Mouse (Mus musculus) adrenal gland, postnatal 36 days (tissue): ENCODE data around the gene Eef1akmt1. TPM values are rescaled to one million over a fixed set of nuclear protein-coding genes. Genes with fewer than 3 reads are reported as not detected.

ENCODE experiments used
- DNase-seq, 2 experiments: peaks; one replicate each; pipeline ENCODE4 v3.0.0; 2021; ENCODE audit warnings: mixed read lengths in 1 of 2
- long read RNA-seq, 2 experiments: library from polyadenylated mRNA; stranded (forward); transcript quantifications; one replicate each; pipeline ENCODE4 v2.0.0; 2021; ENCODE audit warnings: borderline sequencing depth in 2 of 2
- total RNA-seq, 2 experiments: library from RNA; stranded (reverse); gene quantifications; 2 replicates each; pipeline ENCODE4 v1.2.3; 2021

Eef1akmt1 gene
- 10 to 100 TPM; 26.4 to 27.5 TPM for total RNA-seq
- long read RNA-seq, experiment 1, transcript Eef1akmt1-201 (5 exons, 880 nt) = major isoform, 34 of 38 reads
- long read RNA-seq, experiment 1, partial matches to known transcripts = 1 of 38 reads
- long read RNA-seq, experiment 1, other reads (novel, unspliced or antisense) = 3 of 38 reads
- long read RNA-seq, experiment 2, transcript Eef1akmt1-201 (5 exons, 880 nt) = major isoform, 11 of 16 reads
- long read RNA-seq, experiment 2, partial matches to known transcripts = 4 of 16 reads
- long read RNA-seq, experiment 2, other reads (novel, unspliced or antisense) = 1 of 16 reads

- peak; percentile 98 to 99 for DNase-seq
These were observed at the start of gene Eef1akmt1 for GRCm38 (mm10) chr14:57571155-57572133. Gene Eef1akmt1 (minus strand): TSS chr14:57571612.

DNA sequence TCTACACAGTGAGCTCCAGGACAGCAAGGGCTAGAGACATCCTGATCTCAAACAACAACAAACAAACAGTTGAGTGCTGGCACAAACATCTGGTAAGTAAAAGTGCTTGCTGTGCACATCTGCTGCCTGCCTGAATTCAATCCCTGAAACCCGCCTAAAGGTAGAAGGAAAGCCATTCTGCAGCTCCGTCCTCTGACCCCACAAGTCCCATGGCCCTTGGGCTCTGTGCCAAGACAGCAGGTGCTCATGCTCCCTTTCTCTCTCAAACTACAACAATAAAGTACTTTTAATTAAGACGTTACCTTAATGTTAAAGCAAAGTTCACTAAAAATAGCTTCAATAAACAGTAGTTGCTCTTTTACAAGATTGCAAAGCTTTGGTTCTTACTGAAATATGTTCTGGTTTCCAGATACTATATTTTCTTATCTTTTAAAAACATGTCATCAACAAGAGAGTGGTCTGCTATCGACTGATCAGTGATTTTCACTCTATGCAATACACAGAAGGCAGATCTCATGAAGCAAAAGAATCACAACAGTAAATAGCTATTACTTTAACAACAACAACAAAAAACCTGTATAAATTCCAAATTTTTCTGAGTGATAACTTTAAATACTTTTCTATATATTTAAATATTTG is 49.3 kb upstream of the Eef1akmt1 start:
- DNase-seq = no peak

GRCm38 (mm10) chr14:57619487-57619886 is 48.1 kb upstream of the Eef1akmt1 start:
- DNase-seq = peak in 1 of 2 experiments; percentile 54

DNA sequence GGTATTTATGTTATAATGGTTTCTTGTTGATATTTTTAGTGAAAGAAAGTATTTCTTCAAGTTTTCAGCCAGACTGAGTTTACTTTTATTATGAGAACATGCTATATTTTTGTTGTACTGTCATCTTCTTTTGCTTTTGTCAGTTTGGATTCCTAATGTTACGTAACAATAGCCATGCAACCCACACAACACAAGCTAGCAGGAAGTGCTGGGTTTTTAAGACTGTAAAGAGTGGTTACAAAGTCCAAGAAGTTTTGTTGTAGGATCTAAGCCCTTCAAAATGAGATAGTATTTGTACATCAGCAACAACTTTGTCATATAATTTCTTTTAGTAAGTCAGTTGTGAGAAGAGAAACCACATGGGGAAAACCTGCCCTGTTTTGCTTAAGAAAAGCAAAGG is 46.3 kb upstream of the Eef1akmt1 start:
- DNase-seq = no peak

- peak in 1 of 2 experiments; percentile 20 for DNase-seq
These were observed 45.0 kb upstream of the Eef1akmt1 start for GRCm38 (mm10) chr14:57616339-57616965.

- no peak for DNase-seq
These were observed 44.4 kb upstream of the Eef1akmt1 start for GRCm38 (mm10) chr14:57615828-57616227.

- no peak for DNase-seq
These were observed 39.6 kb upstream of the Eef1akmt1 start for GRCm38 (mm10) chr14:57611034-57611433.

DNA sequence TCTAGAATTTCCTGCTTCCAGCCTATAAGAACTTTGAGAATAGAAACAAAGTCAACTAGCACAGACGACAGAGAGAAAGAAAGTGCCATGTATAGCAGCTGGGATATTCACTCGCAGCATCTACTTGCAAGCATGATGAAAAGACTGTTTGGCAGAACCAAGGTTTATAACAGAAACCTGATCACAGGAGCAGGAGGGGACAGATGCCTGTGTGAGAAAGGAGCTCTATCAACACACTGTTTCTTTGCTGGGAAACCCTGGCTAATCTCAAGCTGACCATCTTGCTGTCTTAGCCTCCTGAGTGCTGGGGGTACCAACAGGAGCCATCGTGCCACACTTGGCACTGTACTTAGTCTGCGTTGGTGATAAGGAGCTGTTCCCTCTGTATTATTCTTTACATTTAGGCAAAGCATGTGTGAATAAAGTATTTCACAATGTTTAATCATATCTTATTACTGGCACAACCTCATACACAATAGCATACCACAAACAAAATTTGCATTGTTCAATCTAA is 38.5 kb upstream of the Eef1akmt1 start:
- DNase-seq = no peak

- DNase-seq = peak; percentile 96 to 98
These were observed 36.1 kb upstream of the Eef1akmt1 start for GRCm38 (mm10) chr14:57607500-57607899.

DNA sequence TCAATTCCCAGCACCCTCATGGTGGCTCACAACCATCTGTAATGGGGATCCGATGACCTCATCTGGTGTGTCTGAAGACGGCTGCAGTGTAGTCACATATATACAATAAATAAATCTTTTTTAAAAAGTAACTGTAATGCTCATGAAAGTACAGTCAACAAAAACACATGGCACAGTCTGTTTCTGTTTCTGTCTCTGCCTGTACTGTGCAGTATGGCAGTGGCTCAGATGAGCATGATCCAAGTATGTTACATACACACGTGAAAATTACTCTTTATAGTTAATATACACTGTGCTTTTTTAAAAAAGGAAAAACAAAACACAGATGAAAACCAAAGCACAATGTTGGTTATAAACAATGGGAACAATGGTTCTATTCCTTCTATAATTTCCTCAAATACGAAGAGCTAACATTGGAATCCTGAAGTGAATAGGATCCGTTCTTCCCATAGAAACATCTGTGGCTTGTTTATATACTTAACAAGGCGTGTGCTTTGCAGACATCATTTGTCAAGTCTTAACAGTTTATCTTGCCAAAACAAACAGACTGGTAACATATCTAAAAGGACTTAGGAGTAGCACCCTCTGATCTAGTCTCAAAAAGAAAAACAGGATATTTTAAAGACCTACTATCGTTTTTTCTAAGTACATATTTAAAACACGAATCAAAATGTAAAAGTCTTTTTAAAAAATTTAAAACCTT is 35.4 kb upstream of the Eef1akmt1 start:
- DNase-seq = no peak

GRCm38 (mm10) chr14:57593279-57593678 is 21.9 kb upstream of the Eef1akmt1 start:
- no peak for DNase-seq

- no peak for DNase-seq
These were observed 20.4 kb upstream of the Eef1akmt1 start for GRCm38 (mm10) chr14:57591830-57592229.

- no peak for DNase-seq
These were observed 5.1 kb upstream of the Eef1akmt1 start for GRCm38 (mm10) chr14:57576364-57577060.

DNA sequence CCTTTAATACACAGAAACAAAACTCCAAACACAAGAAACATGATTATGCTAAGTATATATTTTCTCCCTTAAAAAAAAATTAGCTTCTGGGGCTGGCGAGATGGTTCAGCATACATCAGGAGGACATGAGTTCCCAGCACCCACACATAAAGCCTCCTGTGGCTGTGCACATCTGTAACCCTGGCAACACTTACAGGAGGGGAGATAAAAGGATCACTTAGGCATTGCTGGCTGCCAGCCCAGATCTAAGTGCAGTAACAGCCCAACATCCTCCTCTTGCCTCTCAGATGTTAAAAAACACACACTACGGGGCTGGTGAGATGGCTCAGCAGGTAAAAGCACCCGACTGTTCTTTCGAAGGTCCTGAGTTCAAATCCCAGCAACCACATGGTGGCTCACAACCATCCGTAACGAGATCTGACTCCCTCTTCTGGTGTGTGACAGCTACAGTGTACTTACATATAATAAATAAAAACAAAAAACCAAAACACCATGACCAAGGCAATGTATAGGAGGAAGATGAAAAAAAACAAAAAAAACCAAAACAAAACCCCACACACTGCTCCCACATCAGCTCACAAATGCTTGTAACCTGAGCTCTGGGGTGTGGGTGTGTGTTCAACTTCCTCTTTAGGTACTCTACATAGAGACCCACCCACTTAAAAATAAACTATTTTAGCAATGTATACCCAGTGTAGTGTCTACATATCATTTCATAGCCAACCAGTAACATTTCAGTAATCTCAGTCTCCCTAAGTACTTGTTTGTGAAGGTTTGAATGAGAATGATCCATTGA is 3.6 kb upstream of the Eef1akmt1 start:
- no peak for DNase-seq

- DNase-seq = no peak
These were observed 5.8 kb downstream of the Eef1akmt1 start for GRCm38 (mm10) chr14:57565626-57566025.

DNA sequence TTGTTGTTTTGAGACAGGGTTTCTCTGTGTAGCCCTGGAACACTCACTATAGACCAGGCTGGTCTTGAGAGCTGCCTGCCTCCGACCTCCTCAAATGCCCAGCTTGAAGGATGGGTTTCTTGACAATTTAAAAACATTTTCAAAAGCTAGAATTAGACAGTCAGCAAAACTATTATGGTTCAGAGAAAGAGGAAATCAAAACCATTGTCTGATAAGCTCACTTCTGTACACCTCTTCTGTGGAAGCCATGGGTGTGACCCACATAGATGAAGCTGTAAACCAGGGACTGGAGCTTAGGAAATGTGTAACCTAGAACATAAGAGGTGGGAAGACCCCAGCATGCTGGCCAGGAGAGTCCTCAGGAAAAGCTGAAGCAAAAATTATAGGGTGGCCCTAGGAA is 14.5 kb downstream of the Eef1akmt1 start:
- DNase-seq = no peak

- DNase-seq = no peak
These were observed 15.8 kb downstream of the Eef1akmt1 start for GRCm38 (mm10) chr14:57555471-57556070.

DNA sequence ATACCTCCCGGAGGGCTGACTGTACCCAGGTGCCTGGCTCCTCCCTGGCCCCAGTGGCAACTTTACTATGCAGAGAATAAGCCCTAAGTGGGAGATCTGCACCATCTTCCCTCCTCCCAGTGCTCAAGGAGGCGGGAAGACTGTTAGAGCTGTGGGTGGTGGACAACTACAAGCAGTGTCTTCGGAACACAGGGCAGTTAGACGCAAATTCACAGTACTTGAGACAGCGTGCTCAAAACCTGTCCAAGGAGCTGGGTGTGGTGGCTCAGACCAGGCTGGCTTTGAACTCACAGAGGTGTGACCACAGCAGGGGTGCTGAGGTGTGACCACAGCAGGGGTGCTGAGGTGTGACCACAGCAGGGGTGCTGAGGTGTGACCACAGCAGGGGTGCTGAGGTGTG is 17.0 kb downstream of the Eef1akmt1 start:
- no peak for DNase-seq

DNA sequence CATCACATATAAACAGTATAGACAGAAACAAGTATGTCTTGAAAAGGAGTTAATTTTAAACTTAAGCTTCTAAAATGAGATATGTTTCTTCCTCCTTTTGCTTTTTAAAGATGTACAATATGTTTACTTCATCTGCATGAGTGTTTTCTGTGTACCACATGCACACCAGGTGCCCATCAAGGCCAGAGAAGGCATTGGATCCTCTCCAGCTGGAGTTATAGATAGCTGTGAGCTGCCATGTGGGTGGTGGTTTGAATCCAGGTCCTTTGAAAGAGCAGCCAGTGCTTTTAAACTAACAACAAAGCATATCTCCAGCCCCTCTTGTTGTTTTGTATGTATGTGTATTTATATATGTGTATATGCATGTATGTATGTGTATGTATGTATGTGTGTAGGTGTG is 18.5 kb downstream of the Eef1akmt1 start:
- no peak for DNase-seq
